In genomic region chr13:40723598-40723920, GRCm38 (mm10) we compare ENCODE assay signal across 9 mouse cellular contexts. TPM values are rescaled to one million over a fixed set of nuclear protein-coding genes. Genes with fewer than 3 reads are reported as not detected.
DNase-seq lines count a peak whose midpoint lies in the region; ATAC-seq and TF ChIP-seq lines count a peak whose summit lies in the region.
"Had no signal": no experiment of that assay in that cellular context is flagged by ENCODE, and none has a peak within 500 bp of the region (broad histone marks: within the 10 kb centered on the region; RNA-seq: fewer than 3 reads in every experiment).

No protein-coding gene starts in this region.

- H3K4me2 ChIP-seq in embryonic facial prominence, embryonic 13.5 days = peak overlapping the region; percentile 80
- peak overlapping the region; percentile 95 for H3K4me2 ChIP-seq in intestine, embryonic 16.5 days (ENCODE audit: low read depth, low read length)
- H3K4me2 ChIP-seq in neural tube, embryonic 12.5 days (replicated peaks) = peak overlapping the region; percentile 83

- peak overlapping the region; percentile 71 for H3K9ac ChIP-seq in embryonic facial prominence, embryonic 13.5 days
- peak overlapping the region; percentile 57 for H3K9ac ChIP-seq in intestine, embryonic 16.5 days (ENCODE audit: low read depth, low read length)
- H3K9ac ChIP-seq in neural tube, embryonic 12.5 days = peak overlapping the region; percentile 58; the same call in 1 of the 2 replicates

- WGBS in embryonic facial prominence, embryonic 13.5 days = 7% methylated on average over 5 of the region's 5 CpGs
- 15% methylated on average over 5 of the region's 5 CpGs for WGBS in intestine, embryonic 16.5 days
- WGBS in neural tube, embryonic 12.5 days = 5% methylated on average over 5 of the region's 5 CpGs

- H3K36me3 ChIP-seq in embryonic facial prominence, embryonic 13.5 days = no peaks in the 10 kb centered on the region
- no peaks in the 10 kb centered on the region for H3K36me3 ChIP-seq in intestine, embryonic 16.5 days (ENCODE audit: control insufficient read depth, insufficient read depth, low read length)
- no peaks in the 10 kb centered on the region; the same call in 1 of the 2 replicates for H3K36me3 ChIP-seq in neural tube, embryonic 12.5 days

- no peak overlapping the region for H3K27ac ChIP-seq in layer of hippocampus, adult 2 months
- H3K27ac ChIP-seq in embryonic facial prominence, embryonic 13.5 days = peak overlapping the region; percentile 80
- H3K27ac ChIP-seq in intestine, embryonic 16.5 days (ENCODE audit: low read length) = no peak overlapping the region
- H3K27ac ChIP-seq in neural tube, embryonic 12.5 days = peak overlapping the region; percentile 62; the same call in 1 of the 2 replicates

- H3K9me3 ChIP-seq in embryonic facial prominence, embryonic 13.5 days = no peaks in the 10 kb centered on the region
- no peaks in the 10 kb centered on the region for H3K9me3 ChIP-seq in intestine, embryonic 16.5 days (ENCODE audit: control insufficient read depth, low read length)
- no peaks in the 10 kb centered on the region for H3K9me3 ChIP-seq in neural tube, embryonic 12.5 days

- peaks cover 33% of the 10 kb centered on the region for H3K4me1 ChIP-seq in embryonic facial prominence, embryonic 13.5 days
- no peaks in the 10 kb centered on the region for H3K4me1 ChIP-seq in intestine, embryonic 16.5 days (ENCODE audit: control insufficient read depth, insufficient read depth, low read length)
- H3K4me1 ChIP-seq in neural tube, embryonic 12.5 days = peaks cover 10% of the 10 kb centered on the region; the same call in 1 of the 2 replicates

- no peak for TF ChIP-seq CTCF in layer of hippocampus, adult 2 months (conservative IDR thresholded peaks at IDR 0.05)

- peaks cover 28% of the 10 kb centered on the region for H3K27me3 ChIP-seq in embryonic facial prominence, embryonic 13.5 days
- peaks cover 51% of the 10 kb centered on the region for H3K27me3 ChIP-seq in intestine, embryonic 16.5 days (replicated peaks; ENCODE audit: control insufficient read depth, insufficient read depth, low read length)
- peaks cover 53% of the 10 kb centered on the region for H3K27me3 ChIP-seq in neural tube, embryonic 12.5 days (replicated peaks)

- no peak for ATAC-seq in embryonic facial prominence, embryonic 13.5 days (ENCODE audit: insufficient number of reproducible peaks, insufficient read depth, low FRiP score, low TSS enrichment, low read depth)
- ATAC-seq in intestine, embryonic 16.5 days = no peak
- ATAC-seq in neural tube, embryonic 12.5 days (ENCODE audit: low FRiP score, low read depth) = no peak

- DNase-seq in layer of hippocampus, adult 2 months (ENCODE audit: low spot score in 2 of 2) = no peak
- no peak for DNase-seq in layer of hippocampus, postnatal 10 days (ENCODE audit: low spot score in 2 of 2)
- DNase-seq in gastrocnemius, adult 8-10 months (ENCODE audit: low spot score in 2 of 2) = no peak
- no peak for DNase-seq in retina, embryonic 14.5 days (ENCODE audit: low spot score)
- DNase-seq in right cerebral cortex, postnatal 36 days (ENCODE audit: low spot score in 2 of 2) = no peak
- DNase-seq: cerebellum, postnatal 36 days had no signal

- H3K4me3 ChIP-seq in layer of hippocampus, adult 2 months = peak overlapping the region; percentile 57
- H3K4me3 ChIP-seq in embryonic facial prominence, embryonic 13.5 days = peak overlapping the region; percentile 54
- H3K4me3 ChIP-seq in intestine, embryonic 16.5 days (ENCODE audit: low read length) = peak overlapping the region; percentile 56
- peak overlapping the region; percentile 51 for H3K4me3 ChIP-seq in neural tube, embryonic 12.5 days

RNA-seq across cellular contexts. Expression of gene Tfap2a, which starts 14.6 kb away (rescaled TPM):
- under 1 TPM; 0.23 to 0.47 TPM for total RNA-seq in layer of hippocampus, adult 2 months (2021)
- under 1 TPM; 0.38 to 0.48 TPM for total RNA-seq in layer of hippocampus, postnatal 10 days (2021)
- polyA plus RNA-seq in embryonic facial prominence, embryonic 13.5 days (2015; fragmentation: Nextera tagmentation; extraction: Ambion mirVana) = 17.5 and 20.5 TPM in 2 replicates
- polyA plus RNA-seq in intestine, embryonic 16.5 days (2015; fragmentation: Nextera tagmentation; extraction: Ambion mirVana) = 0.16 and 0.24 TPM in 2 replicates
- 15.5 and 21.6 TPM in 2 replicates for polyA plus RNA-seq in neural tube, embryonic 12.5 days (2016; fragmentation: Nextera tagmentation; extraction: Ambion mirVana)
- total RNA-seq in gastrocnemius, adult 8-10 months (2022) = under 1 TPM in 1 of 4 experiments, not detected in 3; 0.17 TPM

Comparison
In these comparisons a context has a peak if more than half of its experiments do, and no peak if none do; other contexts are left out.
1. H3K27ac ChIP-seq: peak in embryonic facial prominence, embryonic 13.5 days (single experiment) and neural tube, embryonic 12.5 days (single experiment); none in layer of hippocampus, adult 2 months (single experiment) and intestine, embryonic 16.5 days (single experiment).
2. Peak in every context shown above with its lines, with median percentiles within 50 percentile points of each other: H3K4me3 ChIP-seq, H3K4me2 ChIP-seq and H3K9ac ChIP-seq.